Mouse (Mus musculus) frontal cortex, postnatal 25 days (tissue): Measurements from ENCODE around the gene Klhl22.
A peak's percentile ranks its signal among the peaks of the same experiment; 100 is the strongest.
"Not testable (repeated sequence)": the region's sequence is repeated elsewhere in the genome, so short reads cannot be mapped to it uniquely, and the experiment has no call there.

Experiments
- DNase-seq, 2 experiments: peaks; one replicate each; pipeline ENCODE4 v3.0.0; 2022; ENCODE audit warnings: low spot score in 2 of 2

Klhl22 gene

DNA sequence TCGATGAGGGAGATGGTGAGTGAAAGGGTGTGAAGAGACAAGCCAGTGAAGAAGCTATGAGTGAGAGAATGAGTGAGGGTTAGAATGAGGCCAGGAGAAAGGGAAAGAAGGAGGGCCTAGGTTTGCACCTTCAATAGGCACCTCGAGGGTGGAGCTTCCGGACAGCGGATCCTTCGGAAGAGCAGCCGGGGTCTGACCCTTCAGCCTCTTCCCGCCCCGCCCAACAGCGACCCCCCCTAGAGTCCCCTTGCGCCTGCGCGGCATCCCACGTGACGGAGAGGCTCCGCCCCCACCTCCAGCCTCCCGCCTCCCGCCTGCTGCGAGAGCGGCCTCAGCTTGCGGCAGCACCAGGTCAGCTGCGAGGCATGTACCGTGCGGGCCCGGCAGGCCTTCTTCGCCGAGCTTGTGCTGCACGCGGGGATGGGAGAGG lies at the start of gene Klhl22:
Gene Klhl22 (plus strand): TSS at position 275 of the 430 bp plus-strand sequence.
- DNase-seq = peak; percentile 75 to 83

DNA sequence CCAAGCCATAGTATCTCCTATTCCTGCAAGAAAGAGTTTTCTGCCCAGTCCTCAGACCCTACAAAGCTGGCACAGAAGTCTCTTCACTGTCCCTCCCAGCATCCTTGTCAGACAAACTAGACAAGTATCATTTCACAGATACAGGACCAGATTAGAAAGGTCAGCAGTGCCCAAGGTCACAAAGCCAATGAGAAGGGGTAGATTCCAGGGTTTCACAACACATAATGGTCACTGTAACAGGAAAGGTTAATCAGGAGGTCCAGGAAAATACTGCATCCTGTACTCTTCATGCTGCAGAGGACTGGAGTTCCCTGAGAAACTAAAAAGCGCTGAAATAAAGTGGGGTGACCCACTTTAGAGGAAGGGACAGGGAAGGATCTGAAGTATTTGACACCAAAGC lies 41.6 kb upstream of the Klhl22 start:
- DNase-seq = no peak

- no peak for DNase-seq
These were observed 38.2 kb upstream of the Klhl22 start for GRCm38 (mm10) chr16:17721114-17721808.

- DNase-seq = no peak
These were observed 37.5 kb upstream of the Klhl22 start for GRCm38 (mm10) chr16:17721822-17722460.

GRCm38 (mm10) chr16:17722461-17723324 lies 36.7 kb upstream of the Klhl22 start:
- peak; percentile 82 to 85 for DNase-seq

- no peak for DNase-seq
These were observed 36.1 kb upstream of the Klhl22 start for GRCm38 (mm10) chr16:17723325-17723626.

GRCm38 (mm10) chr16:17724448-17724847 lies 35.0 kb upstream of the Klhl22 start:
- no peak for DNase-seq

DNA sequence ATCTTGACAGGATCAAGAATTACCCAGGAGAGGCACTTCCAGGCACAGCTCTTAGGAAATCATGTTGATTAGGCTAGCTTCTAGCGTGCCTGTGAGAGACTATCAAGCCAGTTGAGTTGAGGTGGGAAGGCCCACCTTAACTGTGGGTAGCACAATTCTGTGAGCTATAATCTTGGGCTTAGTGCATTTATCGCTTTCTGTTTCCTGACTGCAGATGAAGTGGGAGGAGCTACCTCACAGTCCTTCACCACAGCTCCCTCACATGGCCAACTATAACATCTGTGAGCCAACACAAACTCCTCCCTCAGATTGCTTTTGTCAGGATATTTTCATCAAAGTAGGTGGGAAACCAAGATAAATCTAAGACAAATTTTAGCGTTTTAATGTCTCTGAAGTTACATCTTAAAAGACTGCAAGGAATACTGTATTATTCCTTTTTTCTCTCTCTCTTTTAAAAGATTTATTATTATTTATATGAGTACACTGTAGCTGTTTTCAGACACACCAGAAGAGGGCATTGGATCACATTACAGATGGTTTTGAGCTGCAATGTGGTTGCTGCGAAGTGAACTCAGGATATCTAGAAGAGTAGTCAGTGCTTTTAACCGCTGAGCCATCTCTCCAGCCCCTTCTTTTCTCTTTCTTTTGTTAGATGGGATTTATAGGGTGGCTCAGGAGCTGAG lies 32.1 kb upstream of the Klhl22 start:
- no peak for DNase-seq

DNA sequence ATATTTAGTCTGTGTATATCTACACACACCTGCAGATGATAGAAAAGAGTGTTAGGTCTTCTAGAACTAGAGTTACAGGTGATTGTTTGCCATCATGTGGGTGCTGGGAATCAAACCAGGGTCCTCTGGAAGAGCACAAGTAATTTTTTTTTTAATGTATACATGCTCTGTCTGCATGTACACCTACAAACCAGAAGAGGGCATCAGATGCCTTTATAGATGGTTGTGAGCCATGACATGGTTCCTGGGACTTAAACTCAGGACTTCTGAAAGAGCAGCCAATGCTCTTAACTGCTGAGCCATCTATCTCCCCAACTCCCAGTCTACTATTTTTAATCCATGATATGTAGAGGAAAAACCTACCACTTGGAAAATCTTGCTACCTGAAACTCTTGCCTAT lies 29.4 kb upstream of the Klhl22 start:
- no peak for DNase-seq

DNA sequence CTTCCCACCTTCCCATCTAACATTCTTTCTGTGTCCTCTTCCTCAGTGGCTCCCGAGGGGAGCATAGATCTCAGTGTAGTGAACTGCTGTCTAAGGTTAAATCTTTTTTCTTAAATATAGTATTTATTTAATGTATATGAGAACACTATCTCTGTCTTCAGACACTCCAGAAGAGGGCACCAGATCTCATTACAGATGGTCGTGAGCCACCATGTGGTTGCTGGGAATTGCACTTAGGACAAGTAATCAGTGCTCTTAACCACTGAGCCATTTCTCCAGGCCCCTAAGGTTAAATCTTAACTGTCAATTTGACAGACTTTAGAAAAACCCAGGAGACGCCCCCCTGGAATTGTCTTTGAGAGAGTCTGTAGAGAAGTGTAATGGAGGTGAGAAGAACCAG lies 27.4 kb upstream of the Klhl22 start:
- DNase-seq = no peak

DNA sequence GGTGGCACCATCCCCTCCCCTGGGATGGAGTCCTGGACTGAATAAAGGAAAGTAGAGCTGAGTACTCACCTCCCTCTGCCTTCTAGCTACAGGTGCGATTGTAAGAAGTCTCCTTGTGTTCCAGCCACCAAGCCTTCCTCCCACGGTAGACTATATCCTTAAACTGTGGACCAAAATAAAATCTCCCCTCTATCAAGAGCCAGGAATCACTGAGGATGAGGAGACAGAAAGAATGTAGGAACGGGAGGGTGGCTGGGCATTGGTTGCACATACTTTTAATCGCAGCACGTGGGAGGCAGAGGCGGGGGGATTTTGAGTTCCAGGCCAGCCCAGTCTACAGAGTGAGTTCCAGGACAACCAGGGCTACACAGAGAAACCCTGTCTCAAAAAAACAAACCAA lies 27.0 kb upstream of the Klhl22 start:
- DNase-seq = no peak

DNA sequence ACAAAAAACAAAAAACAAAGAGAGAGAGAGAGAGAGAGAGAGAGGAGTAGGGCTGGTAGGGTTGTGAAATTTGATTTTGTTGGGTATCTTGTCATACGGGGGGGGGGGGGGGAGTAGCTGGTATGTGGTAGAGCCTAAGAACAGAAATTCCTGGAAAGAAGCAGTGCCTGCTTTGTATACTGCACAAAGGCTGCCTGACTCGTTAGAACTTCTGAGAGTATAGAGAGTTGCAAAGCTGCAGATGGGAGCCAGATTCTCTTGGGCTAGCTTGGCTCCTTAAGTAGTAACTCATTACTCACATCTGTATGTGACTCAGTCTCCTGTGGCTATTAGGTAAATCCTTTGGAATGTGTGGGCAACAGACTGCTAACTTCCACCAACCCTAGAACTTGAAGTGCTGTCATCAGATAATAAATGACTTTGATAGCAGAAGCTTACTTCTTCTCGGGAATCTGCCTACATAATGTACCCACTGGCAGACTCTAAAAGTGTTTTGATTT lies 26.5 kb upstream of the Klhl22 start, which contains the start of gene Med15:
Gene Med15 (minus strand): TSS at position 51 of the 500 bp plus-strand sequence.
- no peak for DNase-seq

DNA sequence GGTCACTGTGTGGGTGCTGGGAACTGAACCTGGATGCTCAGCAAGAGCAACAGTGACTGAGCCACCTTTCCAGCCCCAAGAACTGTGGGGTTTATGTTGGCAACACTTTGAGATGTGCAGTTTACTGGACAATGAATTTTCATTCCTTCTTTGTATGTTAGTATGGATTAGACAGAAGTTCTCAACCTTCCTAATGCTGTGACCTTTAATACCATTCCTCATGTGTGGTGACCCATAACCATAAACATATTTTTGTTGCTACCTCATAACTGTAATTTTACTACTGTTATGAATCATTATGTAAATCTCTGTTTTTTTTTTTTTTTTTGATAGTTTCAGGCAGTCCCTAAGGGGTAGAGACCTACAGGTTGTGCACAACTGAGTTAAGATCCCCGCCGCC lies 25.8 kb upstream of the Klhl22 start:
- DNase-seq = no peak

GRCm38 (mm10) chr16:17734872-17735271 lies 24.5 kb upstream of the Klhl22 start:
- DNase-seq = not testable (repeated sequence)

- no peak for DNase-seq
These were observed 23.3 kb upstream of the Klhl22 start for GRCm38 (mm10) chr16:17736156-17736555.

DNA sequence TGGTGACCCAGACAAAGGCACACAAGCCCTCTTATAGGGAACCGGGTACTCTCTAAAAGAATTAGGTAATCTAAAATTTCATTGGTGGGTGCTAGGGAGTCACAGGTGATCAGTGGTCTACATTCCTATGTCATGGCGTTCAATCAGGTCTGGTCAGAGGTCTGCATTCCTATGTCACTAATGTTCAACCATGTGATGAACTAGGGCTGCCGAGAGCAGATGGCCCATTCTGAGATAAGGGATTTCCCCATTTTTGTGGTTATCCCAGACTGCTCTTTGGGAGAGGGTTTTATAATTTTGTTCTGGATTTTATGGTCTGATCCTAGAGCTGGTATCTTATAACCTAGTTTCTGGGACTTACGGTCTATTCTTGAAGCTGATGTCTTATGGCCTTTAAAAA lies 19.3 kb upstream of the Klhl22 start:
- DNase-seq = no peak

DNA sequence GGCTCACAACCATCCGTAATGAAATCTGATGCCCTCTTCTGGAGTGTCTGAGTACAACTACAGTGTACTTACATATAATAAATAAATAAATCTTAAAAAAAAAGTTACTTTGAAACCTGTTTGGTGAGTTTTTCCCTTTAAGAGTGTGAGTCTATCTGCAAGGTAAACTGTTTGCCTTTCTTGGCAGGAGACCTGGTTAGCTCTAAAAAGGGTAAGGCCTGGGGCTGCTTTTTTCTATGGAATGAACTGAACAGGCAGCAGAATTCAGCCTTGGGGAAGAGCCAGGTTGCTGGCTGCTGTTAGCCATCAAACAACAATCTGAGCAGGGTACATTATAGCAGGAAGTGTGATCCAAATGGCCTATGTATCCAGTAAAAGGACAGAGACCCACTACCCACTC lies 16.6 kb upstream of the Klhl22 start:
- no peak for DNase-seq

DNA sequence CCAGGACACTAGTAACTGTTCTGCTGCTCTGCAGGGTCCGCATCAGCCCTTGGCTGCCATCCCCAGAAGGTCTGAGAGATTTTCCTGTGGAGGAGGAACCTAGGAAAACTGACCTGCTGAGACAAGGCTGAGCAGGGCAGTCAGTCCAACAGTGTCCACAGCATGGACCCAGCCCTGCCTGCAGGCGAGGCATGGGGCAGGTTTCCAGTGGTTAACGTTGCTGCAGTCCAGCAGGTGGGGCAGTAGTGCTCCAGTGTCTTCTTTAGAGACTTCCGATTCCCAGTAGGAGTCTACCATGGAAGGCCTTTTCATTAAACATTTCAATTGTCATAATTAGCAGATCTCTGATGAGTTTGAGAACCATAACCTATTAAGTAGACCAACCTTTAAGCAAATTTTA lies 16.1 kb upstream of the Klhl22 start:
- no peak for DNase-seq

DNA sequence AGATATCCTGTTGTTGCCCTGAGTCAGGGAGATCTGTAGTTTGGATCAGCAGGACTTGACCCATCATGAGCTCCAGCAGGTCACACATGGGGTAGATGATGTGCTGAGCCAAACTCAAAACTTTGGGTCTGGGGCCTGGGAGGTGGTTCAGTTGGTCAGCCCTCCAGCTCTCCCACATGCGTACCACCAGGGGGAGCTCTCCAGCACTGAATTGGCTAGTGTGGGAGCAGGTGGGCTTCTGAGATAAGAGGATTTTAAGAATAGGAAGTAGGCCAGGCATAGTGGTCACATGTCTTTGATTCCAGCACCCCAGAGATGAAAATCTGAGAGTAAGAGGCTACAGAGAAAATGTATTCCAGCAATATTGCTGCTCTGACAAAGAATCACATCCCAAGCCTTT lies 14.9 kb upstream of the Klhl22 start:
- DNase-seq = no peak

GRCm38 (mm10) chr16:17745067-17745466 lies 14.4 kb upstream of the Klhl22 start:
- no peak for DNase-seq

DNA sequence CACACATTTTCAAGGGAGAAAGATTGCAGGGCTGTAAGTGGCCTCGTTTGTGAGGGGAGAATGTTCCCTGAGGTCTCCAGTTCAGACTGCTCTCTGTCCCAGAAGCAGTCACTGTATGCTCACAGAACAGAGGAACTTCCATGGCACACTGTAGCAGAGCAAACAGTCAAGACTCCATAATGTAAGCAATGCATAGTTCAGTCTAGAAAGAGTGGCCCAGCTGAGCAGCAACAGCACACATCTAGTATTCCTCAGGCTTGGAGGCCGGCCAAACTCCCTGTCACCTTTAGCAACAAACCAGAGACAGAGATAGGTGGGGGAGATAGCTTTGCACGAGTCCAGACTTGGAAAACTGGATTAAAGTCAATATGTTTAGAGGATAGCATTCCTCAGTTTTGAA lies 6.4 kb upstream of the Klhl22 start:
- no peak for DNase-seq

- DNase-seq = no peak
These were observed 5.7 kb upstream of the Klhl22 start for GRCm38 (mm10) chr16:17753686-17754085.
